Mouse (Mus musculus): ENCODE data around the gene Gpr50.
A peak's percentile ranks its signal among the peaks of the same experiment; 100 is the strongest.

Gpr50 gene

DNA sequence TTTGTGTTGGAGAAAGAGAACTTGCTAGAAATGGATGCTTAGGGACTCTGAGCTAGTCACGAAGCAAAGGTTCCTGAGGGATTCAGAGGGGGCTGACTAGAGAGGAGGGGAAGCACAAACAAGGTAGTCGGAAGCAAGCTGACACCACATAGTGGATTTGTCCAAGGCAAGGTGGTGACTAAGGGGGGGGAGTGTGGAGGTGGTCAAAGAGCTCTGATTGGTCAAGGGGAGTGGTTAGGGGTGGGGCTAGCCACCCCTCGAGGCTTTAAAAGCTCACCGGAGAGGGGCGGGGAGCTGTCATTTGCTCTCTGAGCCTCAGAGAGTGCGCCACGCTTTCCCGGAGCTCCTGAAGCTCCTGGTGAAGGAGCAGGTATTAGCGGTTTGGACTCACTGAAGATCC, at the start of gene Gpr50:
Gene Gpr50 (plus strand): TSS at position 294 of the 400 bp plus-strand sequence.
- DNase-seq (ENCODE audit: low read depth, low spot score) = no peak

GRCm38 (mm10) chrX:71622286-71622685, 41.2 kb upstream of the Gpr50 start:
- no peak for DNase-seq (ENCODE audit: low read depth, low spot score)

DNA sequence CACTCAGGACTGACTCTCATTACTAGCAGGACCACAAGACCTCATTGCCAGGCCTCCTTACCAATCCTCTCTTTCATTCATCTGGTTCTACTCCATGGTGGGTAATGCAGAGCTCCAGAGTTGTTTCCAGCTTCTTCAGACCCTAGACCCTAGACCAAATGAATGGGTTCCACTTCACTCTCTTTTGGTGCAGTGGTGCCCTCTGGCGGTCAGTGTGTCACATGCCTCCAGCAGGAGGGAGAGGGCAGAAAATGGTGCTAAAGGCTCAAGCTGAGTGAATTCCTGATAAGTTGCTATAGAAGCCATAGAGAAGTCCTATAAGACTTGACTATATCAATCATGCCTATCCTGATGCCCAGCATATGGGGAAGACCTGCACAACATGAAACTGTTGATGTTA, 39.6 kb upstream of the Gpr50 start:
- no peak for DNase-seq (ENCODE audit: low read depth, low spot score)

DNA sequence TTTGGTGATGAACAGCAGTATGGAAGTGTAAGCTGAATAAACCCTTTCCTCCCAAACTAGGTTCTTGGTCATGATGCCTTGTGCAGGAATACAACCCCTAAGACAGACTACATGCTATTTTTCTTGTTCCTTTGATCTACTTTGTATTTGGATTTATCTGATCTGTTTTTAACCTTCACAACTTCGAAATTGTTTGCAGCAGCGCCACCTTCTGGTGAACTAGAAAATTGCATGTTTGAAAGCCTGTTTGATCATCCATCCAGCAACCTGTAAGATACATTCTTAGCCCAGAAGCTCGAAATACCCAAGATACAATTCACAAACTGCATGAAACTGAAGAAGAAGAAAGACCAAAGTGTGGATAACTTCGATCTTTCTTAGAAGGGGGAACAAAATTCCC, 35.2 kb upstream of the Gpr50 start:
- no peak for DNase-seq (ENCODE audit: low read depth, low spot score)

GRCm38 (mm10) chrX:71630709-71631108, 32.8 kb upstream of the Gpr50 start:
- no peak for DNase-seq (ENCODE audit: low read depth, low spot score)

- DNase-seq (ENCODE audit: low read depth, low spot score) = no peak
Observed at GRCm38 (mm10) chrX:71631130-71631529, 32.3 kb upstream of the Gpr50 start.

DNA sequence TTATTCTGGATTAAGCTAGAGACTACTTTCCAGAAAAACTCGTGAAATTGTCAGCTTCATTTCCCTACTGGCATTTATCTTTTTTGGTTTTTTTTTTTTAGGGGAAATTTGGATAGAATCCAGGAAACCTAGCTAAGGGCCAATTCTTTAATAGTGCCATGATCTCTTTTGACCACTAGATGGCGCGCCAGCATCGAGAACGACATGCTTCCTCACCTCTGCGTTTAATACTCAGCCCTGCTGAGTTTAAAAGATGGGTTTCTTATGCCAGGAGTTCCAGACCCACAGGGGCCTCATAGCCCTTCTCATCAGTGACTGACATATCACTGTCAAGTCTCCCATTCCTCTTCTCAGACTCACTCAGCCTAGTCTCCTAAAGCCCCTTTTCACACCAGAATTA, 15.5 kb upstream of the Gpr50 start:
- DNase-seq (ENCODE audit: low read depth, low spot score) = peak; percentile 32

GRCm38 (mm10) chrX:71648434-71648833, 15.0 kb upstream of the Gpr50 start:
- no peak for DNase-seq (ENCODE audit: low read depth, low spot score)

DNA sequence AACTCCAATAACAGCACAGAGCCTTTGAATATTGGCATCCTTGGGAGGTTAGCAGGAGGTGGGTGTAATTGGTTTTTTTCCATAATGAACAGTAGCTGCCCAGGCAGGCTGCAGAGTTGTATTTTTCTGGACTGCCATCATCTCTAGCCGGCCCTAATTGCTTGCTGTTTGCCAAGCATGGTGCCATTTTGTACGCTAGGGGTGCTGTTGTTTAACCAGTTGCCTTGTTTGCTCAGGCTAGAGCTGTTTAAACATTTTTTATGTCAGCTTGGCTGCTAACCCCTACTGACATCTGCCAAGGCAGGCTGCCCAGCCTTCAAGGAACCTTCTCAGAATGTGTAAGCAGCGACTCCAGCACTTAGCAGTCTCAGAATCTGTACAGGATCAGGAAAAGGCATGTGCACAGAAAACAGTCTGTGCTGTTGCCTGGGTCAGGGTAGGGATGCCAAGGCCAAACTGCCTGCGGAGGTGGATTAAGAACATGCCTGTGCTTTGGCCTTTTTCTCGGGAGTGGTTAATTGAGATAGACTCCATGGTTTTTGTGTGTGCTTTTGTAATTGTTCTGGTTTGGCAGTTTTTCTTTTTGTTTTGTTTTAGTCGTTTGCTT, 14.5 kb upstream of the Gpr50 start:
- DNase-seq (ENCODE audit: low read depth, low spot score) = peak; percentile 60

DNA sequence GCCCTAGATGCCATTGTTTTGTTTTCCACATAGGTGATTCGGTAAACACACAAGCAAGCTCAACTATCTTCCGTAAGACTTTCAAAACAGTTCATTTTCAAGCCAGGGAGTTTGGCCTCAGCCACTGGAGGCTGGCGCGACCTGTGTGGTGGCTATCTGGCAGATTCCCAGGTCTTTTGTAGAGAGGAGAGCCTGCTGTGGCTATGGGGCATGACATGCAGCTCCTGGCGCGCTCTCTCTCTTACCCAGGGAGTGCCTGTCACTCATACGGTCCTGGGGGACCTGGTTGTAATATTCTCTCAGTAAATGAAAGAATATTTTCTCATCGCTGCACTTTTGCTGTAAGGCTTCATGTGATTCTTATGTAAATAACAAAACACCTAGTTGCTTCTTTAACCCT, 13.5 kb upstream of the Gpr50 start:
- no peak for DNase-seq (ENCODE audit: low read depth, low spot score)

DNA sequence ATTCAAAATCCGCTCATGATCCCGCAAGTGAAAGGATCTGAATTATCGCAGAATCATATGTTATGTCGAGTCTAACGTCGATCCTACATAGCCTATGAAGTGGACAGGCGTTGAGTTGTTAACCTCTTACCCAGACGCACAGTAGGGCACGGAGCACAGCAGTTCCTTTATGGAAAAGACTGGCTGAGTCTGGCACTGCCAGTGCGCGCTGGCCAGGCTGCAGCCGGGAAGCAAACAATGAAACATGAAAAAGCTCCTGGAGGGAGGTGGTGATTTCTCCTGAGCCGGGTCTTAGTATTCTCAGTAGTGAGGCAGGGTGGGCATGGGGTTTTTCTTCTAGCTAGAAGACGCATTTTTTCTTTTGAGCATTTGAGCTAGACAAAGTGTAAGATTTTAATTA, 1.7 kb upstream of the Gpr50 start:
- DNase-seq (ENCODE audit: low read depth, low spot score) = no peak

GRCm38 (mm10) chrX:71663871-71664687, 612 bp downstream of the Gpr50 start:
- DNase-seq (ENCODE audit: low read depth, low spot score) = no peak

DNA sequence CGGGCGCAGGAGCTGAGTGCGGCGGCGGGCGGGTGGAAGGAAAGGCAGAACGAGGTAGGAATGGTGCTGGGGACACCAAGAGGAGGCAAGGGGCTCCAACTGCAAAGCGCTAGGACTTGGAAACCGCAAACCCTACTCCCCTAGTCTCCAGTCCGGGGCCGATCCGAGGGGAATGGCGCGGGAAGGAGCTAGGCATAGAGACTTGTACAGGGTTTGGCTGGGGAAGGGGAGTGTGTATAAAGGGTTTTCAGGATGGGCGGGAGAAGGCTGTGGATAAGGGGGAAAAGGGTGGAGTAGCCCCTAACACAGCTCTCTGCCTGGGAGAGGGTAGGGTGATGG, 1.2 kb downstream of the Gpr50 start:
- no peak for DNase-seq (ENCODE audit: low read depth, low spot score)

- no peak for DNase-seq (ENCODE audit: low read depth, low spot score)
Observed at GRCm38 (mm10) chrX:71670254-71670653, 6.8 kb downstream of the Gpr50 start.

GRCm38 (mm10) chrX:71700817-71701469, 37.5 kb downstream of the Gpr50 start:
- DNase-seq (ENCODE audit: low read depth, low spot score) = no peak
